8 mouse cellular contexts compared by ENCODE assay signal in genomic region chr3:83993089-83993516, GRCm38 (mm10). TPM values are rescaled to one million over a fixed set of nuclear protein-coding genes. Genes with fewer than 3 reads are reported as not detected.
DNase-seq lines count a peak whose midpoint lies in the region; ATAC-seq and TF ChIP-seq lines count a peak whose summit lies in the region.

No protein-coding gene starts in this region.

- H3K9ac ChIP-seq in heart, embryonic 11.5 days (ENCODE audit: low read depth, low read length) = no peak overlapping the region
- H3K9ac ChIP-seq in ES-E14 (ENCODE audit: insufficient read depth, low read depth, low read length, poor library complexity, severe bottlenecking) = peak overlapping the region; percentile 25; the same call in 1 of the 2 replicates
- no peak overlapping the region for H3K9ac ChIP-seq in heart, adult 2 months (ENCODE audit: low read depth, low read length)

- no peak overlapping the region for H3K4me2 ChIP-seq in heart, embryonic 11.5 days

- intact Hi-C loops in heart, adult 2 months (cut with DNase I) = no loop called here

- no peak; the same call in 1 of the 2 replicates for ATAC-seq in heart, embryonic 11.5 days (replicated peaks; ENCODE audit: insufficient number of reproducible peaks, low FRiP score, low TSS enrichment)
- peak; percentile 46 for ATAC-seq in megakaryocyte-erythroid progenitor cell, adult 5-6 weeks (replicated peaks; ENCODE audit: low FRiP score, low TSS enrichment, poor library complexity, severe bottlenecking)

- peak; percentile 88 for TF ChIP-seq EP300 in heart, adult 2 months (IDR thresholded peaks at IDR 0.05; ENCODE audit: insufficient read depth, low read depth, low read length)

- TF ChIP-seq CTCF in heart, adult 2 months (IDR thresholded peaks at IDR 0.05) = peak; percentile 48

- peaks cover 33% of the 10 kb centered on the region for H3K4me1 ChIP-seq in heart, embryonic 11.5 days (ENCODE audit: control insufficient read depth, insufficient read depth, low read length)
- H3K4me1 ChIP-seq in ES-E14 (ENCODE audit: control insufficient read depth in 2 of 2, insufficient read depth in 2 of 2, low read length in 2 of 2, poor library complexity in 1 of 2) = peaks cover 20 to 60% of the 10 kb centered on the region in 2 experiments
- peaks cover 17% of the 10 kb centered on the region for H3K4me1 ChIP-seq in heart, adult 2 months (ENCODE audit: control insufficient read depth, insufficient read depth, low read length)

- no peaks in the 10 kb centered on the region for H3K9me3 ChIP-seq in heart, embryonic 11.5 days (replicated peaks; ENCODE audit: control insufficient read depth, low read length)
- no peaks in the 10 kb centered on the region for H3K9me3 ChIP-seq in ES-E14 (ENCODE audit: control insufficient read depth, insufficient read depth, low read depth, low read length)

- 0 out of 2 replicates have a peak, but pooled peaks have one; percentile 28 for TF ChIP-seq POLR2A in heart, adult 2 months (IDR thresholded peaks at IDR 0.05; ENCODE audit: insufficient read depth, low read depth, low read length)

- H3K27me3 ChIP-seq in heart, embryonic 11.5 days (ENCODE audit: control insufficient read depth, insufficient read depth, low read length) = no peaks in the 10 kb centered on the region
- H3K27me3 ChIP-seq in heart, adult 2 months (ENCODE audit: control insufficient read depth, insufficient read depth, low read length) = no peaks in the 10 kb centered on the region

- no peak overlapping the region for H3K27ac ChIP-seq in heart, embryonic 11.5 days (ENCODE audit: low read depth, low read length)
- peak overlapping the region; percentile 17 for H3K27ac ChIP-seq in ES-E14 (ENCODE audit: insufficient read depth, low read depth, low read length, poor library complexity, severe bottlenecking)
- peak overlapping the region; percentile 75 for H3K27ac ChIP-seq in heart, adult 2 months

- H3K79me2 ChIP-seq in heart, adult 2 months (replicated peaks; ENCODE audit: control insufficient read depth, insufficient read depth, low read length) = 0 out of 2 replicates have a peak, but pooled peaks cover 1% of the 10 kb centered on the region

- peak; percentile 88 to 89 for DNase-seq in heart, adult 18-20 months
- DNase-seq in ES-E14 (ENCODE audit: low read depth, low spot score) = no peak
- DNase-seq in cerebellum, adult 9-11 months = peak; percentile 61
- DNase-seq in heart, adult 2 months = peak; percentile 67 to 86
- DNase-seq in kidney, postnatal 14 days = peak; percentile 49
- peak; percentile 44 for DNase-seq in thymus, postnatal 25 days

- in situ Hi-C loops in ES-E14 (cut with MboI; ENCODE audit: low sequenced_read_pairs in 2 of 2, unreplicated experiment in 2 of 2) = no loop called here

- WGBS in heart, embryonic 11.5 days (ENCODE audit: insufficient replicate concordance) = 58% methylated on average over 8 of the region's 8 CpGs
- 42% methylated on average over 8 of the region's 8 CpGs for WGBS in heart, adult 2 months

- H3K36me3 ChIP-seq in heart, embryonic 11.5 days (ENCODE audit: control insufficient read depth, insufficient read depth, low read length) = no peaks in the 10 kb centered on the region; the same call in 1 of the 2 replicates
- no peaks in the 10 kb centered on the region; the same call in 1 of the 2 replicates for H3K36me3 ChIP-seq in ES-E14 (ENCODE audit: control insufficient read depth, insufficient read depth, low read length, poor library complexity, severe bottlenecking)
- H3K36me3 ChIP-seq in heart, adult 2 months (ENCODE audit: control insufficient read depth, insufficient read depth, low read length) = peaks cover 4% of the 10 kb centered on the region; the same call in 1 of the 2 replicates

- H3K4me3 ChIP-seq in heart, embryonic 11.5 days (ENCODE audit: low read depth, low read length) = no peak overlapping the region
- no peak overlapping the region; a peak in 1 of 4 replicates for H3K4me3 ChIP-seq in ES-E14 (ENCODE audit: insufficient read depth in 1 of 2, low read depth in 1 of 2, low read length in 2 of 2, poor library complexity in 1 of 2, severe bottlenecking in 1 of 2)
- no peak overlapping the region for H3K4me3 ChIP-seq in heart, adult 2 months

TF ChIP-seq in ES-E14, 5 proteins besides CTCF, POLR2A, EP300 and RAD21:
- TF ChIP-seq CHD2 (IDR thresholded peaks at IDR 0.05; ENCODE audit: low read depth, low read length) (no peak), HCFC1 (IDR thresholded peaks at IDR 0.05; ENCODE audit: borderline replicate concordance, insufficient read depth, low read length) (no peak), ZNF384 (IDR thresholded peaks at IDR 0.05; ENCODE audit: low read depth, low read length) (no peak), ZC3H11A (IDR thresholded peaks at IDR 0.05; ENCODE audit: borderline replicate concordance, low read depth, low read length) (no peak), MAFK (IDR thresholded peaks at IDR 0.05; ENCODE audit: insufficient read depth, low read depth, low read length) (no peak)

RNA-seq across cellular contexts. Expression of gene Tmem131l, which starts 46.9 kb away (rescaled TPM):
- total RNA-seq in heart, adult 18-20 months (2021) = 10 to 100 TPM; 17.1 to 24.2 TPM
- polyA plus RNA-seq in heart, embryonic 11.5 days (2014; fragmentation: Nextera tagmentation; extraction: Ambion mirVana) = 27.8 and 35.0 TPM in 2 replicates
- total RNA-seq in ES-E14 (2012; rRNA removed) = 31.5 and 49.3 TPM in 2 replicates
- total RNA-seq in heart, adult 2 months (2021) = 10 to 100 TPM; 22.0 to 23.4 TPM
- polyA plus RNA-seq in heart, adult 2 months (2012; rRNA removed) = 17.3 and 18.1 TPM in 2 replicates
- 103 and 106 TPM in 2 replicates for total RNA-seq in megakaryocyte-erythroid progenitor cell, adult 5-6 weeks (2014; fragmentation: Nextera tagmentation)
- total RNA-seq in megakaryocyte-erythroid progenitor cell, adult 5-6 weeks (2017) = 32.7 and 42.1 TPM in 2 replicates
